Mouse (Mus musculus) testis, postnatal 10 days (tissue): ENCODE results near the gene Eya3.
A peak's percentile ranks its signal among the peaks of the same experiment; 100 is the strongest.
"Not testable (repeated sequence)": the region's sequence is repeated elsewhere in the genome, so short reads cannot be mapped to it uniquely, and the experiment has no call there.

Experiments
- DNase-seq: peaks from one replicate; pipeline ENCODE4 v3.0.0; 2021; ENCODE audit warnings: low spot score

Eya3 gene

GRCm38 (mm10) chr4:132647439-132647838 is 8.7 kb downstream of the Eya3 start:
- DNase-seq: no peak

GRCm38 (mm10) chr4:132649271-132649999 is 10.6 kb downstream of the Eya3 start:
- no peak for DNase-seq

- no peak for DNase-seq
These were observed 14.1 kb downstream of the Eya3 start for GRCm38 (mm10) chr4:132652842-132653241.

GRCm38 (mm10) chr4:132653799-132654198 is 15.0 kb downstream of the Eya3 start:
- no peak for DNase-seq

GRCm38 (mm10) chr4:132655290-132655689 is 16.5 kb downstream of the Eya3 start:
- no peak for DNase-seq

- no peak for DNase-seq
These were observed 20.3 kb downstream of the Eya3 start for GRCm38 (mm10) chr4:132659106-132659505.

GRCm38 (mm10) chr4:132672697-132673096 is 33.9 kb downstream of the Eya3 start:
- no peak for DNase-seq

- DNase-seq: peak; percentile 55
These were observed 38.2 kb downstream of the Eya3 start for GRCm38 (mm10) chr4:132676771-132677539.

GRCm38 (mm10) chr4:132689634-132690033 is 50.8 kb downstream of the Eya3 start:
- DNase-seq: no peak

- DNase-seq: no peak
These were observed 54.6 kb downstream of the Eya3 start for GRCm38 (mm10) chr4:132693366-132693765.

GRCm38 (mm10) chr4:132702076-132702475 is 63.3 kb downstream of the Eya3 start:
- DNase-seq: no peak

GRCm38 (mm10) chr4:132706885-132707284 is 68.1 kb downstream of the Eya3 start:
- DNase-seq: no peak

GRCm38 (mm10) chr4:132713181-132713580 is 74.4 kb downstream of the Eya3 start:
- no peak for DNase-seq

- no peak for DNase-seq
These were observed 79.5 kb downstream of the Eya3 start for GRCm38 (mm10) chr4:132718251-132718650.

GRCm38 (mm10) chr4:132728233-132728632 is 89.4 kb downstream of the Eya3 start:
- no peak for DNase-seq

- no peak for DNase-seq
These were observed 92.8 kb downstream of the Eya3 start for GRCm38 (mm10) chr4:132731616-132732015.

- peak; percentile 99 for DNase-seq
These were observed 93.4 kb downstream of the Eya3 start, which contains the start of gene Xkr8 for GRCm38 (mm10) chr4:132732148-132732684. TSS of gene Xkr8 (minus strand) at chr4:132732546.

GRCm38 (mm10) chr4:132733071-132733770 is 94.4 kb downstream of the Eya3 start:
- no peak for DNase-seq

GRCm38 (mm10) chr4:132734766-132735165 is 96.0 kb downstream of the Eya3 start:
- no peak for DNase-seq

GRCm38 (mm10) chr4:132735389-132735788 is 96.6 kb downstream of the Eya3 start:
- no peak for DNase-seq

GRCm38 (mm10) chr4:132735894-132736293 is 97.1 kb downstream of the Eya3 start:
- no peak for DNase-seq

GRCm38 (mm10) chr4:132737154-132737553 is 98.4 kb downstream of the Eya3 start:
- DNase-seq: not testable (repeated sequence)
